Mouse (Mus musculus): ENCODE measurements at regions not wholly inside any gene's neighbourhood (a gene's known extent, or its start where the extent isn't known, plus 50 kb on each side); places are given as distances from the start of the nearest gene placed in this dataset.

DNA sequence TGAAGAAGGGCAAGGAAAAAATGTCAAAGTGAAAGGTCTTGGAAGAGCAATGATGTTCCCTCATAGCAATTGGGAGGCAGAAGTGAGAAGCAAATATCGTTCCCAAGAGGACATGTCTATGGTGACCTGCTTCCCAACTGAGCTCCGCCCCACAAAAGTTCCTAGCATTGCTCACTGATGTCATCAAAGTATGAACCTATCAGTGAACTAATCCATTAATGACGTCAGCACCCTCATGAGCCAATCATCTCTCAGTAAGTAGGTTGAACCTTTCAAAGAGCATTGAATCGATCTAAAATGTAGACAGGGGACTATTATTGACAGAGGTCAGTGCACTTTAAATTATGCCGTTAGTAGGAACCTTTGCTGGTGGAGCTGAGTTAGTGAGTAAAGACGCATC is 267.4 kb downstream of the 1700009N14Rik start:
- no peaks in the 10 kb centered on the region for H3K36me3 ChIP-seq
- no peaks in the 10 kb centered on the region for H3K27me3 ChIP-seq
- 96% methylated on average over 6 of the region's 6 CpGs for WGBS
- H3K9me3 ChIP-seq: no peaks in the 10 kb centered on the region
- H3K4me3 ChIP-seq: no peak overlapping the region
- no peak overlapping the region for H3K9ac ChIP-seq
- no peak overlapping the region for H3K27ac ChIP-seq
- ATAC-seq (ENCODE audit: low FRiP score): no peak
- no peak overlapping the region for H3K4me2 ChIP-seq
- no peaks in the 10 kb centered on the region; the same call in 1 of the 2 replicates for H3K4me1 ChIP-seq (replicated peaks)

GRCm38 (mm10) chr4:39718691-39719090 is 268.6 kb downstream of the 1700009N14Rik start:
- Histone ChIP-seq H3K9me3 (no peaks in the 10 kb centered on the region), H3K9ac (no peak overlapping the region), H3K36me3 (no peaks in the 10 kb centered on the region), H3K4me3 (no peak overlapping the region), H3K27ac (no peak overlapping the region), H3K27me3 (no peaks in the 10 kb centered on the region), H3K4me2 (no peak overlapping the region), H3K4me1 (replicated peaks) (no peaks in the 10 kb centered on the region; the same call in 1 of the 2 replicates)
- 79% methylated on average over 7 of the region's 7 CpGs for WGBS
- no peak for ATAC-seq (ENCODE audit: low FRiP score)

DNA sequence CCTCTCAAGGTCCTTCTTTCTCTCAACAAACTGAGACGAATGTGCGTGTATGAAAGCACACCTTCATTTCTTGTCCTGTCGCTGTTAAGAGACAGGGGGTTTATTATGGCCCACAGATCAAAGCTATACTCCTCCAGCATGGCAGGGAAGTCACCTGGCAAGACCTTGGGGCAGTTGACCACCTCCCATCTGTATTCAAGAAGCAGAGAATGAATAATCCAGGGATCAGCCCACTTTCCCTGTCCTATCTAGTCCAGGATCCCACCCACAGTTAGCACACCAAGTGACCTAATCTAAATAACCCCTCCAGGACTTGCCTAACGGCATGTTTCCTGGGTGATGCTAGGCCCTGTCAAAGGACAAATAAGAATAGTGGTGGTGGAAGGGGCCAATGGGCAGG is 269.9 kb downstream of the 1700009N14Rik start:
- no peaks in the 10 kb centered on the region for H3K36me3 ChIP-seq
- no peak overlapping the region for H3K4me2 ChIP-seq
- H3K4me1 ChIP-seq (replicated peaks): no peaks in the 10 kb centered on the region; the same call in 1 of the 2 replicates
- no peaks in the 10 kb centered on the region for H3K27me3 ChIP-seq
- no peak overlapping the region for H3K27ac ChIP-seq
- H3K4me3 ChIP-seq: no peak overlapping the region
- 90% methylated on average over 4 of the region's 4 CpGs for WGBS
- no peaks in the 10 kb centered on the region for H3K9me3 ChIP-seq
- ATAC-seq (ENCODE audit: low FRiP score): no peak
- H3K9ac ChIP-seq: no peak overlapping the region

DNA sequence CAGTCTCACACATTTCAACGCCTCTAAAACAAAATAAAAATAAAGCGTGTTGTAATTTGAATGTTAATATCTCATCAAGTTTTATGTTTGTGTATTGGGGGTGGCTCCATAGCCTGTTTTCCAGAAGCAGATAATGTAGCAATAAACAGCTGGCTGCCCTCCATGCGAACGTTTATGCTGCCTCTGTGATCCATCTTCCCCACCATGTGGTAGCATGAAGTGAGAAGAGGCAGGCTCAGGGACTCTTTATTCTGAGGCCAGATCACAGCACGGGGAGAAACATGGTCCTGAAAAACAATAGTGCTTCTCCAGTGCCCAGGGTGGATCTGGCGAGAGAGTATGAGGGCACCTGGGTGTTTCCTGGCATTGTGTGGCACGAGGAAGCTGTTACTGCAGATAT is 271.4 kb downstream of the 1700009N14Rik start:
- H3K27me3 ChIP-seq: no peaks in the 10 kb centered on the region
- H3K4me3 ChIP-seq: no peak overlapping the region
- H3K36me3 ChIP-seq: no peaks in the 10 kb centered on the region
- H3K4me2 ChIP-seq: no peak overlapping the region
- no peaks in the 10 kb centered on the region for H3K9me3 ChIP-seq
- H3K9ac ChIP-seq: no peak overlapping the region
- WGBS: 65% methylated on average over 7 of the region's 7 CpGs
- no peak overlapping the region for H3K27ac ChIP-seq
- no peaks in the 10 kb centered on the region; the same call in 1 of the 2 replicates for H3K4me1 ChIP-seq (replicated peaks)
- 0 out of 2 replicates have a peak, but pooled peaks have one; percentile 7 for ATAC-seq (ENCODE audit: low FRiP score)

DNA sequence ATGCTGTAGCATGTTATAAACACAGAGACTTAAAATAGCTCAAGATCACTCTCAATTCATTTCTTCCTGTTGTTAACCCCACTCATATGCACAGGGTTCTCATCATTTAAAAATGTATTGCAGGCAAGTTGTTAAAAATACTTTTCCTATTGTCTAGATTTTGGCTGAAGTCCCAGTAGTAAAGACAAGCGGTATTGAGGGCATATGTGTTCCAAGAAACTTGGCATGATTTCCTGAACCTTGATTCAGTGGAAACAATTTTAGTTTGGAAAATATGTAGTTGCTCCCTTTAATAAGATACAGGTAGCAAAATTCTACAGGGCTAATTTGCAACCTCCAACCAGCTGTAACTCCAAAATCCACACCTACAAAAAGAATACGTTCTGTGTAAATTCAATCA is 315.5 kb downstream of the 1700009N14Rik start:
- WGBS: 88% methylated on average over 2 of the region's 2 CpGs
- no peak for ATAC-seq (ENCODE audit: low FRiP score)
- no peaks in the 10 kb centered on the region for H3K36me3 ChIP-seq

DNA sequence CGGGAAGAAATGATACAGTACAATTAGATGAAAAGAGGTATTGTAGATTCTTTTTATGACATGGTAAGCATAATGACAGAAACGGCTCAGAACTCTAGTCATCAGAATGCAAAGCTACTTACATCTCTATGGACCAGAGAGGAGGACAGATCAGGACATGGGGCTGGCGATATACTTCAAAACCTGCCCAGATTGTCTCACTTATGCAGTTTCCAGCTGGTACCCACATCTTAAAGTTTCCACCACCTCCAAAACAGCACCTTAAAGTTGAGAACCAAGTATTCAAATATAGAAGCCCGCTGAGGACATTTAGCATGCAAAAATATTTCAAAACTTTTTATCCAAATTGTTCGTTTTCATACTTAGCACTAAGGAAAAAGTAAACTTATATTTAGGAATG is 341.0 kb downstream of the 1700009N14Rik start:
- no peak for ATAC-seq (ENCODE audit: low FRiP score)
- no peaks in the 10 kb centered on the region for H3K27me3 ChIP-seq
- H3K4me1 ChIP-seq (replicated peaks): no peaks in the 10 kb centered on the region
- WGBS: 86% methylated on average over 5 of the region's 5 CpGs
- H3K4me2 ChIP-seq: no peak overlapping the region
- H3K9me3 ChIP-seq: no peaks in the 10 kb centered on the region
- no peaks in the 10 kb centered on the region for H3K36me3 ChIP-seq
- no peak overlapping the region for H3K27ac ChIP-seq
- no peak overlapping the region for H3K9ac ChIP-seq
- H3K4me3 ChIP-seq: no peak overlapping the region

More for the DNA sequence above, 315.5 kb downstream of the 1700009N14Rik start:
- no peak overlapping the region for H3K4me3 ChIP-seq
- no peak overlapping the region for H3K27ac ChIP-seq
- no peak overlapping the region for H3K9ac ChIP-seq
- H3K27me3 ChIP-seq: no peaks in the 10 kb centered on the region
- H3K4me1 ChIP-seq (replicated peaks): no peaks in the 10 kb centered on the region
- H3K9me3 ChIP-seq: peaks cover 8% of the 10 kb centered on the region
- no peak overlapping the region for H3K4me2 ChIP-seq

GRCm38 (mm10) chr4:39809950-39810349 is 332.9 kb upstream of the Aco1 start:
- 54% methylated on average over 3 of the region's 3 CpGs for WGBS
- Histone ChIP-seq H3K4me3 (no peak overlapping the region), H3K27ac (peak overlapping the region; percentile 30), H3K9ac (no peak overlapping the region), H3K4me2 (no peak overlapping the region), H3K9me3 (no peaks in the 10 kb centered on the region), H3K36me3 (no peaks in the 10 kb centered on the region), H3K4me1 (replicated peaks) (no peaks in the 10 kb centered on the region; the same call in 1 of the 2 replicates), H3K27me3 (no peaks in the 10 kb centered on the region)
- peak; percentile 84 for ATAC-seq (ENCODE audit: low FRiP score)

- no peak overlapping the region for H3K4me3 ChIP-seq
- no peak overlapping the region for H3K27ac ChIP-seq
- H3K4me2 ChIP-seq: no peak overlapping the region
- ATAC-seq (ENCODE audit: low FRiP score): no peak
- WGBS: 76% methylated on average over 4 of the region's 4 CpGs
- no peaks in the 10 kb centered on the region for H3K27me3 ChIP-seq
- H3K9ac ChIP-seq: no peak overlapping the region
- H3K9me3 ChIP-seq: no peaks in the 10 kb centered on the region
- H3K4me1 ChIP-seq (replicated peaks): no peaks in the 10 kb centered on the region; the same call in 1 of the 2 replicates
- H3K36me3 ChIP-seq: no peaks in the 10 kb centered on the region
These were observed 330.1 kb upstream of the Aco1 start for GRCm38 (mm10) chr4:39812766-39813165.

- Histone ChIP-seq H3K4me1 (replicated peaks) (no peaks in the 10 kb centered on the region), H3K27me3 (no peaks in the 10 kb centered on the region), H3K9ac (no peak overlapping the region), H3K27ac (no peak overlapping the region), H3K4me2 (no peak overlapping the region), H3K36me3 (no peaks in the 10 kb centered on the region), H3K9me3 (0 out of 2 replicates have a peak, but pooled peaks cover 3% of the 10 kb centered on the region), H3K4me3 (no peak overlapping the region)
- ATAC-seq (ENCODE audit: low FRiP score): no peak
These were observed 327.3 kb upstream of the Aco1 start for GRCm38 (mm10) chr4:39815620-39816019.

- Histone ChIP-seq H3K27me3 (no peaks in the 10 kb centered on the region), H3K4me1 (replicated peaks) (no peaks in the 10 kb centered on the region), H3K36me3 (no peaks in the 10 kb centered on the region), H3K4me3 (no peak overlapping the region), H3K4me2 (no peak overlapping the region), H3K9me3 (0 out of 2 replicates have a peak, but pooled peaks cover 3% of the 10 kb centered on the region), H3K9ac (no peak overlapping the region), H3K27ac (no peak overlapping the region)
- WGBS: 89% methylated on average over 4 of the region's 4 CpGs
- ATAC-seq (ENCODE audit: low FRiP score): no peak
These were observed 325.2 kb upstream of the Aco1 start for GRCm38 (mm10) chr4:39817675-39818074.

DNA sequence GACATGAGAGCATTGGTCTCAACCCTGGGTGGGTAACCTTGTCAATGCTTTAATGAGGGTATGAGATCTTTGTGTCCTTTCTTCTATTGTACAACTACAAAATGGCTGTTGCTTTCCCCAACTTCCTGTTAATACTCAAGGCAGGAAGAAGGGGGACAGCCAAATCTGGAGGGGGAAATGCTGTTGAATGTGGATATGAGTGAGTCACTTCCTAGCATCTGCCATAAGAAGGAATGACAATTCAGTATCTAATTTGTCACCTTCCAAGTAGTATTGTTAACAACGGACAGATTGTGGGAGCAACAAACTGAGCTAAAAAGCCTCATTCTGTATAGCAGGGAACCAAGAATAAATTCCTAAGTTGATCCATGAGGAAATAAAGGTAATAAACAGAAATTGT is 309.2 kb upstream of the Aco1 start:
- Histone ChIP-seq H3K4me1 (replicated peaks) (no peaks in the 10 kb centered on the region), H3K27ac (no peak overlapping the region), H3K4me3 (no peak overlapping the region), H3K4me2 (no peak overlapping the region), H3K36me3 (no peaks in the 10 kb centered on the region), H3K9ac (no peak overlapping the region), H3K9me3 (no peaks in the 10 kb centered on the region), H3K27me3 (no peaks in the 10 kb centered on the region)
- no peak for ATAC-seq (ENCODE audit: low FRiP score)
- 83% methylated on average over 1 of the region's 1 CpGs for WGBS
